Comparison of ENCODE assay signal across 17 mouse cellular contexts in genomic region chr13:112133736-112134135, GRCm38 (mm10).
"Had no signal": no experiment of that assay in that cellular context is flagged by ENCODE, and none has a peak within 500 bp of the region (broad histone marks: within the 10 kb centered on the region; RNA-seq: fewer than 3 reads in every experiment).

No protein-coding gene starts in this region.

- DNase-seq: kidney, adult 2 months; kidney, postnatal 25 days; layer of hippocampus, postnatal 36 days; liver; liver, embryonic 13.5 days; liver, postnatal 0 days; lung, postnatal 14 days; right cerebral cortex, adult 18-20 months; right cerebral cortex, postnatal 25 days; thymus, postnatal 36 days had no signal

- H3K9me3 ChIP-seq: limb, embryonic 12.5 days; liver, embryonic 13.5 days; lung, embryonic 15.5 days; midbrain, embryonic 15.5 days; neural tube, embryonic 13.5 days had no signal

- H3K36me3 ChIP-seq: limb, embryonic 12.5 days; liver, embryonic 13.5 days; lung, embryonic 15.5 days; midbrain, embryonic 15.5 days; neural tube, embryonic 13.5 days had no signal

- H3K9ac ChIP-seq: limb, embryonic 12.5 days; liver, embryonic 13.5 days; liver, postnatal 0 days; lung, embryonic 15.5 days; midbrain, embryonic 15.5 days; neural tube, embryonic 13.5 days had no signal

- H3K27me3 ChIP-seq: lung, embryonic 15.5 days; megakaryocyte, embryonic 14.5 days; midbrain, embryonic 15.5 days; neural tube, embryonic 13.5 days had no signal

- H3K4me3 ChIP-seq: limb, embryonic 12.5 days; liver, embryonic 13.5 days; lung, embryonic 15.5 days; megakaryocyte, embryonic 14.5 days; midbrain, embryonic 15.5 days; neural tube, embryonic 13.5 days had no signal

- H3K4me2 ChIP-seq: limb, embryonic 12.5 days; liver, embryonic 13.5 days; lung, embryonic 15.5 days; midbrain, embryonic 11.5 days; midbrain, embryonic 15.5 days; neural tube, embryonic 13.5 days had no signal

- ATAC-seq: liver, postnatal 0 days; midbrain, embryonic 15.5 days had no signal

- H3K4me1 ChIP-seq: limb, embryonic 12.5 days; liver, embryonic 13.5 days; megakaryocyte, embryonic 14.5 days; midbrain, embryonic 15.5 days had no signal

- H3K27ac ChIP-seq: limb, embryonic 12.5 days; liver, embryonic 13.5 days; lung, embryonic 15.5 days; macrophage; midbrain, embryonic 15.5 days; neural tube, embryonic 13.5 days had no signal
